Mouse (Mus musculus) stomach, postnatal 0 days (tissue): ENCODE results near the gene Zfp53.

Experiments used
- CTCF ChIP-seq: IDR thresholded peaks from 2 replicates; pipeline ENCODE4 v1.5.1; 2016; ENCODE audit warnings: antibody characterized with exemption, low read depth, mild to moderate bottlenecking, moderate library complexity
- EP300 ChIP-seq: optimal IDR thresholded peaks from 2 replicates; pipeline ENCODE3; 2016; ENCODE audit warnings: antibody characterized with exemption

GRCm38 (mm10) chr17:21473362-21474190 lies 15.2 kb upstream of the Zfp53 start:
- TF ChIP-seq CTCF = peak; percentile 60
- TF ChIP-seq EP300 = no peak
